Mouse (Mus musculus) lung, postnatal 0 days (tissue): Measurements from ENCODE around the gene Mto1.

ENCODE experiments used
- CTCF ChIP-seq: IDR thresholded peaks from 2 replicates; pipeline ENCODE4 v1.5.1; 2016; ENCODE audit warnings: antibody characterized with exemption, mild to moderate bottlenecking
- EP300 ChIP-seq: IDR thresholded peaks from 2 replicates; pipeline ENCODE4 v1.6.1; 2016; ENCODE audit warnings: antibody characterized with exemption, mild to moderate bottlenecking, control low read depth

DNA sequence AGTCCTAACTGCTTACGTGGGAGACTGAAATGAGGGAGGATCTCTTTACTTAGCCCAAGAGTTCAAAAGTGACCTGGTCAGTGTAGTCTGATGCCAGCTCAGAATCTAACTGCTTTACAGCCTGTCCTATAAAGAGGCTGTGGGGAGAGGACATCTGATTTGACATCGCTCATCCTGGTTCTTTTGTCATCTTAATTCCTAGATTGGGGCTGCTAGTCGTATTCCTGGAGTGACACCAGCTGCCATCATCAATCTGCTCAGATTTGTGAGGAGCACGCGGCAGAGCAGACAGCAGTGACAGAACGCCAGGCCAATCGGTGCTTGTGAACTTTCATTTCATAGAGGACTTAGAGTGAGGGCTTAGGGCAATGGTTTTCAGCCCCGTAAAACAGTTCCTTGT is 25.6 kb downstream of the Mto1 start:
- TF ChIP-seq CTCF: no peak
- no peak for TF ChIP-seq EP300
